Mouse (Mus musculus): ENCODE results near the gene Anapc2.

Gene Anapc2

GRCm38 (mm10) chr2:25271827-25272511 lies at the start of gene Anapc2, which contains the start of gene Ssna1:
Gene Anapc2, plus strand, starts transcription at chr2:25272478.
Gene Ssna1, minus strand, starts transcription at chr2:25272438.
- peak; percentile 97 for DNase-seq

GRCm38 (mm10) chr2:25223681-25224491 lies 48.4 kb upstream of the Anapc2 start:
- DNase-seq: peak; percentile 86

GRCm38 (mm10) chr2:25224492-25224765 lies 47.8 kb upstream of the Anapc2 start, which contains the start of gene Tubb4b:
Gene Tubb4b, minus strand, starts transcription at chr2:25224702.
- no peak for DNase-seq

GRCm38 (mm10) chr2:25224766-25225752 lies 47.2 kb upstream of the Anapc2 start:
- peak; percentile 100 for DNase-seq

GRCm38 (mm10) chr2:25225811-25226379 lies 46.4 kb upstream of the Anapc2 start:
- peak; percentile 45 for DNase-seq

GRCm38 (mm10) chr2:25226864-25227263 lies 45.4 kb upstream of the Anapc2 start:
- peak; percentile 72 for DNase-seq

GRCm38 (mm10) chr2:25227406-25227805 lies 44.9 kb upstream of the Anapc2 start:
- DNase-seq: no peak

GRCm38 (mm10) chr2:25228431-25228889 lies 43.8 kb upstream of the Anapc2 start:
- peak; percentile 93 for DNase-seq

- peak; percentile 70 for DNase-seq
These were observed 43.2 kb upstream of the Anapc2 start for GRCm38 (mm10) chr2:25228995-25229530.

GRCm38 (mm10) chr2:25229582-25229981 lies 42.7 kb upstream of the Anapc2 start:
- DNase-seq: no peak

- no peak for DNase-seq
These were observed 41.7 kb upstream of the Anapc2 start for GRCm38 (mm10) chr2:25230581-25230980.

GRCm38 (mm10) chr2:25231038-25231437 lies 41.2 kb upstream of the Anapc2 start:
- no peak for DNase-seq

GRCm38 (mm10) chr2:25233421-25233820 lies 38.9 kb upstream of the Anapc2 start:
- no peak for DNase-seq

- DNase-seq: no peak
These were observed 38.2 kb upstream of the Anapc2 start, which contains the start of gene Slc34a3 for GRCm38 (mm10) chr2:25234050-25234449. Gene Slc34a3, minus strand, starts transcription at chr2:25234364.

- no peak for DNase-seq
These were observed 37.6 kb upstream of the Anapc2 start for GRCm38 (mm10) chr2:25234551-25235220.

- no peak for DNase-seq
These were observed 35.7 kb upstream of the Anapc2 start, which contains the start of gene Rnf224 for GRCm38 (mm10) chr2:25236614-25237013. Gene Rnf224, minus strand, starts transcription at chr2:25236787.

GRCm38 (mm10) chr2:25237522-25237921 lies 34.8 kb upstream of the Anapc2 start:
- DNase-seq: no peak

GRCm38 (mm10) chr2:25238106-25238505 lies 34.2 kb upstream of the Anapc2 start:
- DNase-seq: no peak

- peak; percentile 60 for DNase-seq
These were observed 32.5 kb upstream of the Anapc2 start for GRCm38 (mm10) chr2:25239766-25240165.

GRCm38 (mm10) chr2:25240310-25240709 lies 32.0 kb upstream of the Anapc2 start:
- DNase-seq: peak; percentile 56

GRCm38 (mm10) chr2:25240723-25241437 lies 31.4 kb upstream of the Anapc2 start:
- peak; percentile 83 for DNase-seq

All from cerebellum, adult 9-11 months (tissue).